Mouse (Mus musculus): ENCODE measurements around the gene Dbndd2.
A peak's percentile ranks its signal among the peaks of the same experiment; 100 is the strongest.

Gene Dbndd2

DNA sequence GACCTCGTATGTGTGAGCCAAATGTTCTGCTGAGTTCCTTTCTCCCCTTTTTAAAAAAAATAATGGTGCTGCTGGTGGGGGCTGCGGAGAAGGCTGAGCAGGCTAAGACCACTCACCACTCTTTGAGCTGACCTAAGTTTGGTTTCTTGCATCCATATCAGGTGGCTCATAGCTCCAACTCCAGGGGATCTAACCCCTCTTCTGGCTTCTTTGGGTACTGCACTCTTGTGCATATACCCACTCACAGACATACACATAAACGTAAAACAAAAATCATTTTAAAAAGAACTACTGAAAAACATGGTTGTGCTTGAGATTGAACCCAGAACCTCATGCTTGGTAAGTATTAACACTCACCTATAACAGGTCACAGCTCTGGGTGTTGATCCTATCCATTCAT is 19.0 kb downstream of the Dbndd2 start:
- no peak for DNase-seq

DNA sequence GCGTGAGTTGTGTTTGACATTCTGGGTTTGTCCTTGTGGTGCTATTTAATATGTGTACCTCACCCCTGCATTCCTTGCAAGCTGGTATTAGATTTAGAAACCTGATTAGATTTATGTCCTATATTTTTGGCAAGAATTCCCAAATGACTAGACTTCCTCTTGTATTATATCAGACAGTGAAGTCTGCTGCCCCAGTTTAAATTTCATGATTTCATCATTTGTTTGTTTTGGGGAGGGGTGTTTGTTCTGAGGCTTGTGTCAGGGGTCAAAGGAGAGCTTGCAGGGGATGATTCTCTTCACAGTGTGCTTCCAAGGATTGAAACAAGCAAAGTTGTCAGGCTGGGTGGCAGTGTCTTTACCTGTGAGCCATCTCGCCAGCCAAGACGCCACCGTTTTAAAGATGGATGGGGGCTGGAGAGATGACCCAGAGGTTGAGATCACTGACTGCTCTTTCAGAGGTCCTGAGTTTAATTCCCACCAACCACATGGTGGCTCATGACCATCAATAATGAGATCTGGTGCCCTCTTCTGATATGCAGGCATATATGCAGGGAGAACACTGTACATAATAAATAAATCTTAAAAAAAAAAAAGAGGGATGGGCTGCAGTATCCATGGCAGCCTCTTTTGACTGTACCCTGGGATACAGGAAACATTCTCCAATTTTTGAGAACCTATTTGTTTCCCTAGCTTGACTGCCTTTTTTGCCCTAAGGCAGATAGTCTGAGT is 19.9 kb downstream of the Dbndd2 start:
- no peak for DNase-seq

DNA sequence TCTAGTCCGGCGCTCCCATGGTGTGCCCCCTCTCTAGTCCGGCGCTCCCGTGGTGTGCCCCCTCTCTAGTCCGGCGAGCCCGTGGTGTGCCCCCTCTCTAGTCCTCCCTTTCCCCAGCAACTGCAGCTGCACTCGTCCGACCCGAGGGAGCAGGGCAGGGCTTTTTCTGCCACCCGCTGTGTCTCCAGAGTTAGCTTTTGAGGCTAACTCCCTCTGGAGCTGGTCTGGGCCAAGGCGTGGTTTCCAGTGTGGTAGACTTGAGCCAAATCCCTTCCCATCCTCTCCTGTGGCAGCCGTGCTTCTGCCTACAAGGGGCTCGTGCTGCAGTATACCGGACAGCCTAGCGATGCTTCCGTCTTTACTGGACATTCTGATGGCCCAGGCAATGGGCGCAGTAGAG is 21.9 kb downstream of the Dbndd2 start:
- DNase-seq, result no peak

DNA sequence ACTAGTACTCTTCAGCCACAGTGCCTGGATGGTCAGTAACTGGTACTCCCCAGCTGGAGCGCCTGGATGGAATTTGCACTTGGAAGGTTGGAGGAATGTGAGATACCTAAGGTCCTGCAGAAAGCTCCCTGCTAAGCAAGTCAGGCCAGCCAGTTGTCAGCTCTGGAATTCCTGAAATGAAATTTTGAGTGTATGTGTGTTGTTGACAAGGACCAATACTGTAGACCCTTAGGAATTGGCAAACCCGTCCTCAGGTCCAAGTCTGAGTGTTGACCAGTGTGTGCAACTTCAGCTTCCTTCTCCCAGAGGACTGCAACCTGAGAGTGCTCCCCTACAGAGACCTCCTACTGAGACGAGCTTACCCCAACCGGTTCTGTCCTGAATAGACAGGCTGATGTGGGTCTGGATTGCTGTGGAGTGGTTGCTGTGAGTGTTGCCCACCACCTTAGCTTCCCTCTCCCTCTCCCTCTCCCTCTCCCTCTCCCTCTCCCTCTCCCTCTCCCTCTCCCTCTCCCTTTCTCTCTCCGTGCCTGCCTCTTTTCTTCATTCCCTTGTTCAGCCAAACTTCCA is 24.8 kb downstream of the Dbndd2 start:
- peak; percentile 19 to 67 for DNase-seq

DNA sequence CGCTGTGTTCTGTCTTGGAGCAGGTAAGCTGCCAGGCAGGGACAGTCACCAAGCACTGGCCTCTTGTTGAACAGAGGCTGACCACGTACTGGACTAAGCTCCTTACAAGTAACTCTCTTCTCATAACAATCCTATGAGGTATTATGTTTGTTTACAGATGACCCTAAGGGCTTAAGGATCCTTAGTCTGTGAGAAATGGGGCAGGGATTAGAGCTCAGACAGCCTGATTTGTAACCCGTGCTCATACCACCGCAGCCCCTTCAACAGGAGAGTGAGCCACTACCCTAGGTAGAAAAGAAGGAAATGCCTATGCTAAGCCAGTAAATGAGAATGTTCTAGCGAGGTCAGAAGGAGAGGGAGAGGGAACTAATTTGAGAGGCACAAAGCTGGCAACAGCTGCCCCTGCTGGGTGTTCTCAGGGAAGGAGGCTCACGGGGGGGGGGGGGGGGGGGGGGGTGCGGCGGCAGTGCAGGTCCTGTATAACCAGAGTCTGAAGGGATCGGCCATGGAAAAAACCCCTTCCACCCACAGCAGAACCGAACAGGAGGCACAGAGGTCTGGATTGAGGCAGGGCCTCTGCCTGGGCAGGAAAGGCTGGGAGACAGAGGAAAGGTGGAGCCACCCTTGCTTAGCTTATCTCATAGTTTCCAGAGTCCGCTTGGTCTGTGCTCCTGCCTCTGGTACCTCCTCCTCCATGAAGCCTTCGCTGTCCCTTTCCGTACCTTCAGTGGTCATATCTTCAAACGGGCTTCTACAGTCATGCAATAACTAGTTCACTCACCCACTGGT is 26.4 kb downstream of the Dbndd2 start:
- DNase-seq, result peak; percentile 39 to 53

DNA sequence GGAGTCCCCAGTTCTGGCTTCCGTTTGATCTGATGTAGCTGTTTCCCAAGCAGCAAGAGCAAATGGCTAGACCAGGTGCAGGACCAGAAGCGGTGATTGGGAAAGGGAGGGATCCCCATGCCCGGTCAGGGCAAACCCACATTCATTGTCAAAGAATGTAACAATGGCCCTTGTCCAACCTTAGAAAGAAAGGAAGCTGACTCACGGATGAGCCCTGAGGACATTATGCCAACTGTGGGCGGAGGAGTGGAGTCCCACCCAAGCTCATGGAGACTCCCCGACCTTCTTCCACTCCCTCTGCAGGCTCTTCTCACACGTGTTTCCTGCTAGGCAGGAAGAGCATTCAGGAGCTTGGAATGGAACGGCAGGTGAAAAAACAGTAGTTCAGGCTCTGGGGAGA is 27.5 kb downstream of the Dbndd2 start:
- DNase-seq, result peak; percentile 57 to 77

DNA sequence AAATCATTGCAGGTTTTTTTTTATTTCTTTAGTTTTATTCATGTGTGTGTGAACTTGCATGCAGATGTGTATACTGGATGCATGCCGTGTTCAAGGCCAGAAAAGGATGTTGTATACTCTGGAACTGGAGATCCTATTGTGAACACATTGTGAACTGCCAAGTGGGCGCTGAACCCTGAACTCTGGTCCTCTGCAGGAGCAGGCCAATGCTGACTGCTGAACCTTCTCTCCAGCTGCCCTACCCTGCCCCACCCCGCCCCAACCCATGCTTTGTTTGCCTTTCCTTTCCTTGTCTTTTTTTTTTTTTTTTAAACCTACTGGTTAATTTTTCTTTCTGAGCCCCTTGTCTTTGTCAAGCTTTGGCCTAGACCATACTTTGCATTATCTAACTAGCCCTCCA is 29.0 kb downstream of the Dbndd2 start:
- DNase-seq, result no peak

DNA sequence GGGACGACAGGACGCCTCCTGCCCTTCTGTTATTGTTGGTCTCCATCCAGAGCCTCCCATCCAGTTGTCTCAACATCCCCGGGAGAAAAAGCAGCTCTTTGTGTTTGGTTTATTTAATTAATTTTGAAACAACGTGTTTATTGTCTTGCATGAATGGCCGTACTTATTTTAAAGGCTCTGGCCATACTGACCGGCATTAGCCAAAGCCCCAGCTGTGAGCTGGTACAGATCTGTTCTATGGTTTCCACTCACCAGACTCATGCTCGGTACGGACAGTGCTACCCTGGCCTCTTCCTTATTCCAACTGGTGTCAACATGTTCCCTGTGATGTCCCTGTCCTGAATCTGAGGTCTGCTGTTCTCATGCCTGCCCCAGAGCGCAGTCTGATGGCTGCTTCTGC is 30.0 kb downstream of the Dbndd2 start:
- no peak for DNase-seq

DNA sequence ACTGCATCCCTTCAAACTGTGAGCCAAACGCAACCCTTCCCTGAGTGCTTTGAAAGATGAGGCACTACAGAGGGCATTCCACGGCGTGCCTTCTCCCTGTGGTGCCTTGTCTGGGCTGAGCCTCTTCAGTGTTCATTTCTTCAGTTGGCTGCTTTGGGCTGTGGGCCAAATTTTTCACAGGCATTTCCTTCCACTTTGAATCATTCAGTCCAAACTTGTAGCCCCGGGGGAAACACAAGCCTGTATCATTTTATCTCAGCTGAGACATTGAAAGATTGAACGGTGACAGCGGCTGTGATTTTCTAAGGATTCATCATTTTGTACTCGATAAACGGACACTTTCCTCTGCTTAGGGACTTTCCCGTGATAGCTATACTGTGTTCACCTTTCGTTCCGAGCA is 30.7 kb downstream of the Dbndd2 start:
- no peak for DNase-seq

DNA sequence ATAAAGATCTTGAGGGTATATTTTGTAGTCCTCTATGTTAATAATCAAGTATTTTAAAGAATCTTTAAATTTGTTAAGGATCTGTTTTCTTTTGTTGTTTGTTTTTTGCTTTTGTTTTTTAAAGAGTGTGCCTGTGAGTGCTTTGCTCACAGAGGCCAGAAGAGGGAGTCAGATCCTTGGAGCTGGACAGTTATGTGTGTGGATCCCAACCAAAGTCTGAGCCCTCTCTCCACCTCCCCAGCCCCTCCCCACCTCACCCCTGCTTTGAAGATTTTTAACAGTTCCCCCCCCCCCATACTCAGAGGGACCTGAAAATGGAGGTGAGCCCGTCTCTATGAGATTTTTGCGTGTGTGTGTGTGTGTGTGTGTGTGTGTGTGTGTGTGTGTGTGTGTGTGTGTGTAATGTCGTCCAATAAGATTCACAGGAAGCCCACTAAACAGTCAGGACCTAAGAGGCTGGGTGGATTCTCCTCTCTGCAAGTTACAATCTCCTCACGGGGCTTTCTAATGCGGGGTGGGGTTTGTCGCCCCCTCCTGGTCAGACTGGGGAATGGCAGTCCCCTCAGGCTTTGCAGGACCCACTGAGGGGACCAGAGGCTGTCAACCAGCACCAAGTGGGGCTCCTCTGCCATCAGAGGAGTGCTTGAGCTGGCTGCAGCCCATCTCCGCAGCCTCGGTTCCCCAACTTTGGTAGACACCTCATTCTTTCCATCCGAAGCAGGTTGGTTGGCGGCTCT is 31.7 kb downstream of the Dbndd2 start:
- peak; percentile 67 to 79 for DNase-seq

DNA sequence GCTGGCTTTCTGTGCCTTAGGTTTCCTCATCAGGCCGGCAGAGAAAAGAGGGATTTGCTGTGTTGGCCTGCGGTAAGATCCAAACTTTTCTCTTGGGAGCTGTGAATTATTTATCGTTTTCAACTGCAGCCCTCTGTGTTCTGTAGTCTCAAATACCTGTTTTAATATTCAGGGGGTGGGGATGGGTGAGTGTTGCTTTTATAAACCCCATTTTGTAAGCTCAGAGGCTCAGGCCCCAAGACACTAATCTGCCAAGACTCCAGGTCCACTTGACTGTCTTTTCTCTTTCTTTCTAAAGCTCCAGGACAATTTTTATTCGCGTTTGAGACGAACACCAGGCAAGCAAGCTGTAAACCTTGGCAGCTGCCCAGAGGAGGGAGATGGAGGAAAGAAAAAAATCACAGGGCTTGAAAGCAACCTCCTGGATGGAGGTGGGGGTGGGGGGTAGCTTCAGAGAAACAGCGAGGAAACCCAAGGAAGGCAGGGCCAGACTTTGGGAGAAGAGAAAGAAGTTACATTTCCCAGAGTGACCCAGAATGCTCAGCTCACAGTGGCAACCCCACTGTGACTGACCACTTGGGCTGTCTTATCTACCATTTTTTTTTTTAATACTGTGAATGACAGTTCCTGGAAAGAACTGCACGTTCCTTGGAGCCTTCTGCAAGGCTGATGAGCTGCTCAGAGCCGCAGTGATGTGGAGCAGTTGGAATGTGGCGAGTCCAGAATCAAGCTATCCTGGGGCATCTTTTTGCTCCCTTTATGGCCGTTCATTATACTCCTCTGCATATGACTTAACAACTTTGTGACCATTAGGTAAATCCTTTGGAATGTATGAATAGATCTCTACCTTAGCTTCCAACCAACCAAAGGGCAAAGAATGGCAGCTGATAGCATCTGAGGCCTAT is 32.6 kb downstream of the Dbndd2 start:
- DNase-seq, result no peak

DNA sequence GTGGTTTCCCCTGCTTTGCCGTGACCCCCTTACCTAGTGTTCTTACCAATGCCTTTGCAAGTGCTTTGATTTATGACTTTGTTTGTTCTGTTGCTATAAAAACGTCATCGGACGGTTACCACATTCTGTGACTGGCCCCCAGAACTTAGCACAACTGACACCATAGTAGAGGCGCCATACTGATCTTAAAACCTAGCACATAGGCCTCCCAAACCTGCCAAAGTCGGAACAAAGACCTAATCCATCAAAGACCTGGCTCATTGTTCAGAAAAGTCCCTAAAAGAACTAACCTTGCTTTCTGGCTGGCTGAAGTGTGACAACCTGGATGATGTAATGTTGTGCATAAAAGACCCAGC is 33.2 kb downstream of the Dbndd2 start:
- DNase-seq, result no peak

DNA sequence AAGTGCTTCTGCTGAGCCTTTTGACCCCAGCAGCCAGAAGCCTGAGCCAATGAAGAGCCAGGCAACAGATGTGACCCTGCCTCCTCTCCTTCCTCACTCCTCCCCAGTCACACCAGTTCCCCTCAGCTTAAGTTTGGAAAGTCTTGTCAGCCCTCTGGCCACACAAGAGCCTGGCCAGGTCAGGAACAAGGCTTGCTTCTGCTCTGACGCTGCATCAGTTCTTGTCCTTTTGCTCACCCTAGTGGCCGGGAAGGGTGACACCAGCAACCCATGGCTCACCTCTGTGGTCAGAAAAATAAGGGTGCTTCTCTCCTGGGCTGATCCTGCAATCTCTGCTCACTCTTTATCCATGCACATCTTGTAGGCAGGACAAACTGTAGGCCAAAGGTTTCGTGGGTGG is 34.9 kb downstream of the Dbndd2 start:
- DNase-seq, result peak; percentile 70 to 77

DNA sequence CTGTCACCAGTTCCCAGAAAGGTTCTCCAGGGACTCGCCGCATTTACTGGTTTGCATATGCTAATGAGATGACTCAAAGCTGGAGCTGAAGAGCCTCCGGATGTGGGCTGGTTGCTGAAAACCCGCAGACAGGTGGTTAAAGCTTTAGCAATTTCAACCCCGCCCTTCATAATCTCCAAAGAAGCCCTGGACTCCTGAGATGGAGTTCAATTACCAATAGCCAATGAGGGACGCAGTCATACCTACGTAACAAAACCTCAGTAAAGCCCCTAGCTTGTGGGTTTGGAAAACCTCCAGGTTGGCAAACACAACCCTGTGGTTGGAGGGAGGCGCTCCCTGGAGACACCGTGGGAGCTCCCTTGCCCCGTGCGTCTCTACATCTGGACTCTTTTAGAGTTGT is 35.9 kb downstream of the Dbndd2 start:
- DNase-seq, result peak in 1 of 2 experiments; percentile 34

DNA sequence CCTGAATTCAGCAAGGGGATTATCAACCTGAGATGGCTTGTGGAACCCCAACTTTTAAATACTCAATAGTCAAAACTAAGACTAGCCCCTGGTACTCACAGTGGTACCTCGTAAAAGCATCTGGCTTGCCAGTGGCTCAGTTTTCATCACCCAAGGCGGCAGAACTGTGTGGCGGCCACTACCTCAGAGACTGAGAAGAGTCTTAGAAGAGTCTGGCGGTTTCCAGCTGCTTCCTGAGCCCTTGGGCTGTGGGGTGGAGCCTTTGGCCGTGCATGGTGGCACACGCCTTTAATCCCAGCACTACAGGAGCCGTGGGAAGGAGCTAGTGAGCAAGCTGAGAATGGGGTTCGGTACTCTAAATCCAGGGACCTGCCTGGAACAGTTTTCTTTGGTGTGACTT is 36.4 kb downstream of the Dbndd2 start:
- DNase-seq, result no peak

DNA sequence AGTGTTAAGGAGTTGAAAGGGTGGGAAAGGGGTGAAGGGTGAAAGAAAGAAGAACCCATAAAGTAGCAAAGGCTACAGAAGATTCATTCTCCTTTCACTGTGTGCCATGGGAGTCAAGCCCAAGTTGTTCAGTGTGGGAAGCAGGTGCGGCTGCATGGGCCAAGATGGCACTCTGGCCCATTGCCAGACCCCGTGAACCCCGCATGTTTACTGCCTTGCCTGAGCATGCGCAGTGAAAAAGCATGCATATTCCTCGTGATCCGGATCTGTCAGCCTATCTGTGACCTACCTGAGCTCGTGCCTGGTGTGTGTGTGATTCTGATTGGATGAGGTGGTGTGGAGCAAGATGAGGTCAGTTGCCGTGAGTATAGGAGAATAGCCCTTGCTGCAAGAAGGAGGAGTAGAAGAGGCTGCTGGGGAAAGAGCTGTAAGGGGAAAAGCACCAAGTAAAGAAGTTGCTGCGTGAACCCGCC is 37.4 kb downstream of the Dbndd2 start:
- peak in 1 of 2 experiments; percentile 39 for DNase-seq

DNA sequence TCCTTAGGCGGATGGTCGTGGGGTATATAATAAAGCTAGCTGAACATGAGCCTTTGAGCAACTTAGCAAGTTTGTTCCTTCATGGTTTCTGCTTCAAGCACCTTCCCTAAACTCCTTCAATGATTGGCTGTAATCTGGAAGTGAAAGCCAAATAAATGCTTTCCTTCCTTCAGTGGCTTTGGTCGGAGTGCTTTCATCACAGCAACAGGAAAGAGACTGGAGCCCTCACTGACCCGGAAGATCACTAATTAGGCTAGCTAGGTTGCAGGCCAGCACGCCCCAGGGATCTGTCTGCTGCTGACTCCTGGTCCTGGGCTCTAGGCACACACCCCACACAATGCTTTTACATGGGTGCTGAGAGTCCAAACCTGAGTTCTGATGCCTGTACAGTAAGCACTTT is 42.7 kb downstream of the Dbndd2 start:
- DNase-seq, result no peak

DNA sequence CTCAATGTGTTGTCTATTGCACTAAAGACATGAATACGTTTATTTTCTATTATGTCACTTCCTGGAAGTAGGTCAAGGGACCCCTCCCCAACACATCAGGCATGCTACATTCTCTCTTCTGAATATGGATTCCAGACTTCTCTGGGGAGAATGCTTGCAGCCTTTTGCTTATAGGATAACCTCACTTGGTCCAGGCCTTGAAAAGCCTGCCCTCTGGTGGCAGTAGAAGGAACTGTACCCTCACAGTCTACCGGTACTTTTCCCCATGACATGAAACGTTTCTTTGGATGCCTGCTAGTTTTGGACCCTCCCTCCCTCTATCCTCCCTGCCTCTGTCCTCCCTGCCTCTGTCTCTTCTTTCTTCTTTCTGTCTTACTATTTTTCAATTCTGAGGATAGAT is 45.3 kb downstream of the Dbndd2 start:
- DNase-seq, result peak; percentile 62 to 85

DNA sequence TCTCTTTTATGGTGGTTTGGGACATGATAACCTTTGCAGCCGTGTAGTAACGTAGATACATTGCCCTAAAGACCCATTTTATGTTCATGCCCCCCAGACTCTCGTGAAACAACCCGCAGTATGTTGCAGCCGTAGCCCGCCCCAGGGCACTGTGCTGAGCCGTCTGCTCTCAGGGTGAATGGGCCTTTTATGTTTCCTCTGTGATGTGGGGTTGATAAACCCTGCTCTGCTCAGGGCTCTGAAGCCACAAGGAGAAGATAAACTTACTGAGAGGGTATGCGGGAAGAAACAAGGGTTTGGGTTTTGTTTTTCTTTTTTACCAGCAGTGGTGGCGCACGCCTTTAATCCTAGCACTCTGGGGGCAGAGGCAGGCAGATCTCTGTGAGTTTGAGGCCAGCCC is 48.4 kb downstream of the Dbndd2 start:
- no peak for DNase-seq

DNA sequence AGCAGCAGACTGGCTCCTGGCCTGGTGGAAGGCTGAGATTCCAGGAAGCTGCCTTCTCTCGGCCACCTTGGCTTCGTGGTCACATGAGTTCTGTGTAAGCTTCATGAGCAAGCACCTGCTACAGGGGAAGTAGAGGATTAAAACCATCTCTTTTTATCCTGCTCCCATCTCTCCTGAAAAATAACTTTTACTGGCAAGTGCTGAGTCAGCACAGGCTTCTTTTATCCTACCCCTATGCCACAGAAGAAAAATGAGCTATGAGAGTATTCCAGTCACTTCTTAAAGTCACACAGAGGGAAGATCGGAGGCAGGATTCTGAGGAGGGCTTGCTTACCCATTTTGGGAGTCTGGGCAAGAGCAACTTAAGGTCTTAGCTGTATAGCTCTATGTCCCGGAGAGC is 51.1 kb downstream of the Dbndd2 start:
- no peak for DNase-seq

DNA sequence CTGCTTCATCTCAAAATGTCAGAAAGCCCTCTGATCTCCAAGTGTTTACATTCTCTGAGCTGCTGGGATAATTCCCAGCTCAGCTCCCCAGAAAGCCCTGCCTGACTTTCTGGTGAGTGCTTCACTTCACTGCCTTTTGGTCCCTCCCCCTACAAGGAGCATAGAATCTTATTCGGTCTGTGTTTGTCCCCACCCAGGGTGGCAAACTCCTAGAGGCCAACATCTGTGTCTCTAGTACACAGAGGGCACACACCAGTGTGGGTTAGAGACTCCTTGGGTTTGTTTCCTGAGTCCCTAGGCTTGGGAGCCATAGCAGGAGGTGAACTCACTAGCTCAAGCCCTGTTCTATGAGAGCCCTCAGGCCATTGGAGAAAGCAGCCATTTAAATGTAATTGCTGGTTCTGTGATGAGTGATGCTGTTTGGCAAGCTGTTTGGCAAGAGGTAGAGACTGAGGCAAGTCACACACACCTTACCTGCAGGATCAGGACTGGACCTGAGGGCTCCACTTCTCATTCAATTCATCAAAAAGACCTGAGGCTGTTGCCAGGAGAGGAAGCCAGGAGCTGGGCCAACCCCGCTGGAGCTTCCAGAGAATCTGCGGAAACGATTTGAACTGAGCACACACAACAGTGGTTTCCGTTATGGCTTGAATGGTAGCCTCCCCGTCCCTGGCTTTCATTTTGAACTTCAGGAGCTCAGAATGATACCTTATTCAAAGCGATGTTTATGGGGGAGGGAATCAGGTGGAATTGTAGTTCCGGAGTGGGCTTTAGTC is 54.9 kb downstream of the Dbndd2 start:
- peak in 1 of 2 experiments; percentile 47 for DNase-seq
